ENCODE assay signal across 24 mouse cellular contexts in the genomic region with DNA sequence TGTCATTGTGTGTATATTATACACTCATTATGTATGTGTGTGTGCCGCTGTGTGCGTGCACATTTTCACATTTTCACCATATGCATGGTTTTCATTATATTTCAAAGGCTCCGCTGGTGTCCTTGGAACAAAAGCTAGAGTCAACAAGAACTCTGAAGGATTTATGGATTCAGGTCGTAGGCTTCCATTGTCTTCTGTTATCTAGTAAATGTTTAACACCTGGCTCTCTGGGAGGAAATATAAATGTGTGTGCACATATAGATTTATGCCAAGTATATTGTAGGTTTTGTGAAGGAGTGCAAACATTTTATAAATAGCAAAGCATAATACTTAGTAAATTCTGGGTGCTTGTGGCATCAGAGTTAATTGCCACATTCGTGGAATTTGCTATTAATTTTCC.
"Had no signal": no experiment of that assay in that cellular context is flagged by ENCODE, and none has a peak within 500 bp of the region (broad histone marks: within the 10 kb centered on the region; RNA-seq: fewer than 3 reads in every experiment).

No protein-coding gene starts in this region.

- H3K9me3 ChIP-seq: heart, embryonic 10.5 days; heart, embryonic 12.5 days; hindbrain, embryonic 10.5 days; hindbrain, embryonic 12.5 days; limb, embryonic 10.5 days; limb, embryonic 12.5 days; liver, embryonic 13.5 days had no signal

- H3K4me3 ChIP-seq: gastrocnemius, adult 2 months; heart, embryonic 10.5 days; heart, embryonic 12.5 days; hindbrain, embryonic 10.5 days; hindbrain, embryonic 12.5 days; limb, embryonic 10.5 days; limb, embryonic 12.5 days; liver, embryonic 13.5 days had no signal

- DNase-seq: gastrocnemius, adult 2 months; gastrocnemius, postnatal 10 days; gastrocnemius, postnatal 25 days; heart, adult 18-20 months; heart, postnatal 10 days; heart, postnatal 4 days; kidney, adult 18-20 months; kidney, adult 8-10 months; kidney, postnatal 10 days; kidney, postnatal 36 days; layer of hippocampus, adult 9-11 months; layer of hippocampus, postnatal 36 days; liver; liver, embryonic 13.5 days had no signal

- H3K27ac ChIP-seq: gastrocnemius, adult 2 months; heart, embryonic 10.5 days; hindbrain, embryonic 10.5 days; hindbrain, embryonic 12.5 days; hindbrain, embryonic 14.5 days; limb, embryonic 10.5 days; limb, embryonic 12.5 days; liver, embryonic 13.5 days had no signal

- ATAC-seq: hindbrain, embryonic 16.5 days; inflammation-experienced regulatory T-cells, adult 6 months had no signal

- H3K9ac ChIP-seq: heart, embryonic 12.5 days; hindbrain, embryonic 12.5 days; hindbrain, embryonic 14.5 days; limb, embryonic 12.5 days; liver, embryonic 13.5 days had no signal

- H3K36me3 ChIP-seq: hindbrain, embryonic 12.5 days had no signal

- H3K27me3 ChIP-seq: heart, embryonic 12.5 days; hindbrain, embryonic 12.5 days; limb, embryonic 12.5 days; liver, embryonic 13.5 days had no signal

- H3K4me2 ChIP-seq: heart, embryonic 12.5 days; hindbrain, embryonic 12.5 days; hindbrain, embryonic 14.5 days; limb, embryonic 12.5 days; liver, embryonic 11.5 days; liver, embryonic 13.5 days had no signal
